Mouse (Mus musculus) CH12.LX (cell line): ENCODE measurements around the gene Nckap1. TPM values are rescaled to one million over a fixed set of nuclear protein-coding genes. Genes with fewer than 3 reads are reported as not detected.

Experiments used
- DNase-seq: peaks from one replicate; pipeline ENCODE4 v3.0.0-alpha.2; 2013; ENCODE audit errors: extremely low read depth
- H3K27ac ChIP-seq: 2 replicates; pipeline ENCODE4 v1.5.1; 2012; ENCODE audit warnings: low read depth, mild to moderate bottlenecking, control low read depth, moderate library complexity; ENCODE audit not compliant: insufficient read depth
- H3K27me3 ChIP-seq: replicated peaks from 2 replicates; pipeline ENCODE3; 2012; ENCODE audit warnings: inconsistent platforms
- H3K36me3 ChIP-seq, 2 experiments: replicated peaks in 1 of 2; 2 replicates each; pipeline versions ENCODE3 to v1.6.1; 2012; ENCODE audit warnings: inconsistent platforms in 1 of 2, low read length in 1 of 2, mild to moderate bottlenecking in 1 of 2, mixed read lengths in 1 of 2, moderate library complexity in 1 of 2; ENCODE audit not compliant: control insufficient read depth in 1 of 2, insufficient read depth in 1 of 2
- H3K4me1 ChIP-seq, 2 experiments: 2 replicates each; pipeline ENCODE4 v1.6.1; 2012; ENCODE audit warnings: inconsistent platforms in 1 of 2, moderate library complexity in 1 of 2; ENCODE audit not compliant: insufficient read depth in 2 of 2, control insufficient read depth in 1 of 2
- H3K4me2 ChIP-seq: 2 replicates; pipeline ENCODE4 v1.6.1; 2012; ENCODE audit warnings: low read depth, mild to moderate bottlenecking, control low read depth; ENCODE audit not compliant: poor library complexity, insufficient read depth, severe bottlenecking
- H3K4me3 ChIP-seq, 3 experiments: fragments of 150-350 bp in 1 of 3; sonication (generic) in 1 of 3; replicated peaks in 1 of 3; 2 replicates each; pipeline versions ENCODE3 to v1.5.1; 2011 to 2012; ENCODE audit warnings: low read depth in 2 of 3, low read length in 2 of 3, mild to moderate bottlenecking in 2 of 3, moderate library complexity in 2 of 3, control low read depth in 1 of 3, improper control_type of control experiment in 1 of 3, inconsistent platforms in 1 of 3, mixed read lengths in 1 of 3; ENCODE audit not compliant: poor library complexity in 1 of 3
- H3K79me2 ChIP-seq: replicated peaks from 2 replicates; pipeline ENCODE4 v1.6.1; 2012; ENCODE audit warnings: mild to moderate bottlenecking, moderate library complexity; ENCODE audit not compliant: control insufficient read depth, poor library complexity, insufficient read depth, severe bottlenecking; ENCODE audit errors: extremely low read depth
- H3K9ac ChIP-seq: 2 replicates; pipeline ENCODE4 v1.6.1; 2012; ENCODE audit warnings: low read depth, mild to moderate bottlenecking, control low read depth, moderate library complexity; ENCODE audit not compliant: insufficient read depth
- H3K9me3 ChIP-seq: replicated peaks from 2 replicates; pipeline ENCODE3; 2012; ENCODE audit warnings: low read length, inconsistent platforms, mixed read lengths
- CHD1 ChIP-seq: IDR thresholded peaks from 2 replicates; pipeline ENCODE4 v1.6.1; 2012; ENCODE audit warnings: low read depth, low read length, improper control_type of control experiment, inconsistent platforms
- ELF1 ChIP-seq: IDR thresholded peaks from 2 replicates; pipeline ENCODE4 v1.6.1; 2014; ENCODE audit warnings: low read depth, mild to moderate bottlenecking, inconsistent platforms, low read length, improper control_type of control experiment
- EP300 ChIP-seq: IDR thresholded peaks from 2 replicates; pipeline ENCODE4 v1.6.1; 2011; ENCODE audit warnings: low read length, improper control_type of control experiment
- GABPA ChIP-seq: IDR thresholded peaks from 2 replicates; pipeline ENCODE4 v1.6.1; 2012; ENCODE audit warnings: low read depth, low read length, improper control_type of control experiment, inconsistent platforms; ENCODE audit not compliant: insufficient replicate concordance
- HCFC1 ChIP-seq: IDR thresholded peaks from 2 replicates; pipeline ENCODE4 v1.6.1; 2012; ENCODE audit warnings: low read depth, mild to moderate bottlenecking, inconsistent platforms, low read length, improper control_type of control experiment
- IRF4 ChIP-seq: IDR thresholded peaks from 2 replicates; pipeline ENCODE4 v1.6.1; 2014; ENCODE audit warnings: low read depth, mild to moderate bottlenecking, inconsistent platforms, low read length, improper control_type of control experiment
- KAT2A ChIP-seq: IDR thresholded peaks from 2 replicates; pipeline ENCODE4 v1.6.1; 2012; ENCODE audit warnings: low read length, improper control_type of control experiment, inconsistent platforms; ENCODE audit not compliant: insufficient replicate concordance
- MAX ChIP-seq: IDR thresholded peaks from 2 replicates; pipeline ENCODE4 v1.6.1; 2011; ENCODE audit warnings: low read length, improper control_type of control experiment
- MAZ ChIP-seq: IDR thresholded peaks from 2 replicates; pipeline ENCODE4 v1.6.1; 2012; ENCODE audit warnings: low read depth, mild to moderate bottlenecking, inconsistent platforms, low read length, improper control_type of control experiment, moderate library complexity
- MXI1 ChIP-seq: IDR thresholded peaks from 2 replicates; pipeline ENCODE4 v1.6.1; 2011; ENCODE audit warnings: mild to moderate bottlenecking, low read depth, low read length, improper control_type of control experiment
- NRF1 ChIP-seq: IDR thresholded peaks from 2 replicates; pipeline ENCODE4 v1.6.1; 2014; ENCODE audit warnings: low read depth, mild to moderate bottlenecking, inconsistent platforms, low read length, improper control_type of control experiment, moderate library complexity
- RCOR1 ChIP-seq: conservative IDR thresholded peaks from 2 replicates; pipeline ENCODE4 v1.6.1; 2012; ENCODE audit warnings: low read depth, mild to moderate bottlenecking, inconsistent platforms, low read length, improper control_type of control experiment
- SMC3 ChIP-seq: IDR thresholded peaks from 2 replicates; pipeline ENCODE4 v1.6.1; 2011; ENCODE audit warnings: low read depth, low read length, improper control_type of control experiment
- TBP ChIP-seq: conservative IDR thresholded peaks from 2 replicates; pipeline ENCODE4 v1.6.1; 2011; ENCODE audit warnings: low read depth, low read length, improper control_type of control experiment
- USF2 ChIP-seq: conservative IDR thresholded peaks from 2 replicates; pipeline ENCODE4 v1.6.1; 2011; ENCODE audit warnings: low read depth, low read length, improper control_type of control experiment
- ZC3H11A ChIP-seq: IDR thresholded peaks from 2 replicates; pipeline ENCODE4 v1.6.1; 2012; ENCODE audit warnings: low read depth, mild to moderate bottlenecking, inconsistent platforms, low read length, improper control_type of control experiment
- ZKSCAN1 ChIP-seq: IDR thresholded peaks from 2 replicates; pipeline ENCODE4 v1.6.1; 2012; ENCODE audit warnings: low read depth, inconsistent platforms, low read length, improper control_type of control experiment, borderline replicate concordance
- ZMIZ1 ChIP-seq: IDR thresholded peaks from 2 replicates; pipeline ENCODE4 v1.6.1; 2012; ENCODE audit warnings: low read depth, mild to moderate bottlenecking, inconsistent platforms, low read length, improper control_type of control experiment
- ZNF384 ChIP-seq: IDR thresholded peaks from 2 replicates; pipeline ENCODE4 v1.6.1; 2012; ENCODE audit warnings: low read depth, low read length, improper control_type of control experiment, inconsistent platforms
- dilution Hi-C: fragments of 300-500 bp; cut with MboI; formaldehyde crosslinking; loops from 2 replicates; pipeline ENCODE4 v1.14.3; 2020; ENCODE audit warnings: low sequenced_read_pairs; ENCODE audit not compliant: extremely low pct_unique_long_range_greater_than_20kb, extremely low pct_ligation_motif_present
- in situ Hi-C: fragments of 300-500 bp; cut with MboI; formaldehyde crosslinking; loops from 3 replicates; pipeline ENCODE4 v1.14.3; 2019; ENCODE audit warnings: low sequenced_read_pairs, low pct_ligation_motif_present, low pct_unique_long_range_greater_than_20kb, mixed read lengths
- polyA plus RNA-seq: library from polyadenylated mRNA; unstranded; fragments of >175 nt; gene quantifications from 2 replicates; pipeline ENCODE4 v1.2.1, GENCODE M21; 2012; ENCODE audit warnings: low read depth; ENCODE audit not compliant: insufficient read length
- total RNA-seq, 2 experiments: library from RNA; depleted of rRNA; stranded (reverse); fragments of 300-350 nt in 1 of 2; fragments of >200 nt in 1 of 2; gene quantifications; 2 replicates each; pipeline ENCODE4 v1.2.3; 2012 to 2014

Nckap1 gene
- total and polyA plus RNA-seq, 3 experiments: 3.9 to 7.1 (median 6.8) TPM

- dilution Hi-C loops (no loop called here), in situ Hi-C loops (no loop called here)
- Histone ChIP-seq H3K27ac (no peak overlapping the region), H3K27me3 (no peaks in the 10 kb centered on the region), H3K9me3 (no peaks in the 10 kb centered on the region), H3K4me3 (no peak overlapping the region), H3K9ac (no peak overlapping the region), H3K79me2 (no peaks in the 10 kb centered on the region), H3K4me2 (no peak overlapping the region)
- DNase-seq: no peak
- TF ChIP-seq KAT2A (no peak), USF2 (no peak), ZC3H11A (no peak)
- TF ChIP-seq, all 38 proteins: peak for 0
- Histone ChIP-seq H3K36me3 (no peaks in the 10 kb centered on the region), H3K4me1 (no peaks in the 10 kb centered on the region)
Observed at GRCm38 (mm10) chr2:80475831-80476230, 105.3 kb downstream of the Nckap1 start.

GRCm38 (mm10) chr2:80474247-80474796, 106.9 kb downstream of the Nckap1 start:
- Histone ChIP-seq H3K27ac (no peak overlapping the region), H3K9ac (no peak overlapping the region), H3K36me3 (no peaks in the 10 kb centered on the region), H3K79me2 (no peaks in the 10 kb centered on the region), H3K4me2 (no peak overlapping the region), H3K4me1 (no peaks in the 10 kb centered on the region), H3K9me3 (no peaks in the 10 kb centered on the region), H3K27me3 (no peaks in the 10 kb centered on the region), H3K4me3 (no peak overlapping the region)
- TF ChIP-seq MXI1: no peak
- TF ChIP-seq ZC3H11A: no peak
- TF ChIP-seq ZNF384: no peak
- TF ChIP-seq ZMIZ1: no peak
- no peak for TF ChIP-seq KAT2A
- TF ChIP-seq RCOR1: no peak
- in situ Hi-C loops (no loop called here), dilution Hi-C loops (no loop called here)
- DNase-seq: no peak

GRCm38 (mm10) chr2:80465991-80466821, 115.0 kb downstream of the Nckap1 start:
- in situ Hi-C loops: no loop called here
- Histone ChIP-seq H3K4me2 (no peak overlapping the region), H3K27me3 (no peaks in the 10 kb centered on the region), H3K9ac (no peak overlapping the region), H3K27ac (no peak overlapping the region), H3K4me1 (peaks cover 0 to 10% of the 10 kb centered on the region in 2 experiments; a peak in 2 of 4 replicates), H3K36me3 (no peaks in the 10 kb centered on the region), H3K9me3 (no peaks in the 10 kb centered on the region), H3K4me3 (no peak overlapping the region), H3K79me2 (no peaks in the 10 kb centered on the region)
- TF ChIP-seq MXI1: no peak
- TF ChIP-seq CHD1: no peak
- TF ChIP-seq IRF4: no peak
- no peak for TF ChIP-seq ZKSCAN1
- TF ChIP-seq ELF1: no peak
- no peak for TF ChIP-seq HCFC1
- no peak for TF ChIP-seq MAZ
- no peak for TF ChIP-seq SMC3
- no peak for TF ChIP-seq NRF1
- no peak for TF ChIP-seq TBP
- TF ChIP-seq MAX: no peak
- TF ChIP-seq EP300: no peak
- TF ChIP-seq USF2: no peak
- TF ChIP-seq GABPA: no peak
- no peak for DNase-seq
- dilution Hi-C loops: no loop called here
